Mouse (Mus musculus) heart, embryonic 10.5 days (tissue): ENCODE measurements around the gene Pygo1. TPM values are rescaled to one million over a fixed set of nuclear protein-coding genes. Genes with fewer than 3 reads are reported as not detected.

ENCODE experiments used
- DNase-seq: peaks from one replicate; pipeline ENCODE4 v3.0.0-alpha.2; 2017; ENCODE audit warnings: low spot score
- H3K27ac ChIP-seq: fragments of 300-500 bp; sonication (generic); 2 replicates; pipeline ENCODE4 v1.5.1; 2016; ENCODE audit warnings: mild to moderate bottlenecking
- H3K27me3 ChIP-seq: fragments of 300-500 bp; sonication (generic); 2 replicates; pipeline ENCODE4 v1.6.1; 2016; ENCODE audit warnings: mild to moderate bottlenecking; ENCODE audit not compliant: poor library complexity, insufficient read depth, severe bottlenecking
- H3K36me3 ChIP-seq: fragments of 300-500 bp; sonication (generic); 2 replicates; pipeline ENCODE4 v1.6.1; 2016; ENCODE audit warnings: mild to moderate bottlenecking, moderate library complexity
- H3K4me1 ChIP-seq: fragments of 300-500 bp; sonication (generic); 2 replicates; pipeline ENCODE4 v1.6.1; 2016; ENCODE audit warnings: mild to moderate bottlenecking
- H3K4me3 ChIP-seq: fragments of 300-500 bp; sonication (generic); 2 replicates; pipeline ENCODE4 v1.5.1; 2016; ENCODE audit warnings: mild to moderate bottlenecking, moderate library complexity
- H3K9me3 ChIP-seq: fragments of 300-500 bp; sonication (generic); 2 replicates; pipeline ENCODE4 v1.6.1; 2016; ENCODE audit warnings: mild to moderate bottlenecking, moderate library complexity
- WGBS: fragments of 180-500 bp; shearing (Covaris S2); methylation state at CpG from one replicate; pipeline ENCODE4 v1.1.7; 2016; 5-methylcytosine and 5-hydroxymethylcytosine counted together
- polyA plus RNA-seq: library from polyadenylated mRNA; unstranded; fragments of >200 nt; fragmentation: Nextera tagmentation; extraction: Ambion mirVana; gene quantifications from 2 replicates; pipeline ENCODE4 v1.2.1, GENCODE M21; 2016

Gene Pygo1
- polyA plus RNA-seq, 1 experiment from 2014 or later, result 2.2 TPM

DNA sequence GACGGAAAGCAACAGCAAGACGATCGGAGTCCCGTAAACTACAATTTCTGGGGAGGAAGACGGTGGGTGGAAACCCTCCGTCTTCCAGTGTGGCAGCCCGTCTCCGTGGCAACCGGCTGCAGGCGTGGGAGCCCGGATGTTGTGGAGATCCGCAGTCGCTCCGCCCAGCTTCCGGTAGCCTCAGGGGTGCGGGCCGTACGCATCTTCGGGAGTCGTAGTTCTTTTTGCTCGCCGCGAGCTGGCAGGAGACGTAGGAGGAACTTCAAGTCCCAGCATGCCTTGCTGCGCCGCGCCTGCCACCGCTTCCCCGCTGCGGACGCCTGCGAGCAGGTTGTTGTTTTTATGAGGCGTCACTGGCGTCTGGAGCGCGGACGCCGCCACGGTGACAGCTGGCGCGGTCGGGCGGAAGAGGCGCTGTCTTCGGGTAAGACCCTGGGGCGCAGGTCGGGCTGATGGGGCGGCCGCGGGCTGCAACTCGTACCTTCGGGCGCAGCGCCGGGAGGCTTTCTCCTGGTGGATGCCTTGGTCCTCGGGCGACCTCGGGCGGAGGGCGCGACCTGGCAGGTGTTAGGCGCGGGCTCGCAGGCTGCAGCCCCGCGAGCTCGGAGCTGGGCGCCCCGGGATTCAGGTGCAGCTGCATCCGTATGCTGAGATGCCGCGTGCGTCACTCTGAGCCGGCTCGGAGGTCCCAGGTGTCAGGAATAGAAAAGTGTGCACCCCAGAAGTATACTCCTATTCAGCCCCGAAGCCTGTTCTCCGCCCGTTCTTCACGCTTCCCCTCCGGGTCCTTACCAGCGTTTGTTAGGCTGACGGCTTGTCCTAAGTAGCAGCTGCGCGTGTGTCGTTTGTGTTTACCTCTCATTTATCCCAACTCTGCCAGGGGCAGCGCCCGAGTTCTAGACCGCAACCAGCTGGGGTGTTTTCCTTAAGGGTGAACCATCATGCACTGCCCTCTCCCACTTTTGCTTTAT lies 60.1 kb downstream of the Pygo1 start, which contains the start of the genes Ccpg1os and Ccpg1:
Gene Ccpg1os (minus strand): TSS at position 133 of the 971 bp plus-strand sequence.
Gene Ccpg1 (plus strand): TSS at position 180 of the 971 bp plus-strand sequence.
- WGBS, result under 1% methylated on average over 88 of the region's 88 CpGs
- H3K27ac ChIP-seq, result peak within 1 kb of the TSS; percentile 77

DNA sequence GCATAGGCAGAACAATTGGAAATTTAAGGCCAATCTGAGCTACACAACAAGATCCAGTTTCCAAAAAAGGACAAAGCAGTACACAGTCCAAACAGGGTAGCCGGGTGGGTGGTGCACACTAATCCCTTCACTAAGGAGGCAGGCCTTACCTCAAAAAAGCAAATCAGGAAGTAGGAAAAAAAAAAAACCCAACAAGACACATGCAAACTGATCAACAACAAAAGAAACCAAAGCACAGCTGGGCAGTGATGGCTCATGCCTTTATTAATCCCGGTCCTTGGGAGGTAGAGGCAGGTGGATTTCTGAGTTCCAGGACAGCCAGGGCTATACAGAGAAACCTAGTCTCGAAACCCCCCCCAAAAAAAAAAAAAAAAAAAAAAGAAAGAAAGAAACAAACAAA lies 62.3 kb downstream of the Pygo1 start:
- 69% methylated on average over 3 of the region's 3 CpGs for WGBS
- no peaks in the 10 kb centered on the region for H3K9me3 ChIP-seq
- H3K27ac ChIP-seq, result no peak overlapping the region
- H3K4me1 ChIP-seq, result peaks cover 11% of the 10 kb centered on the region
- H3K36me3 ChIP-seq, result no peaks in the 10 kb centered on the region
- DNase-seq, result no peak
- no peaks in the 10 kb centered on the region for H3K27me3 ChIP-seq
- H3K4me3 ChIP-seq, result no peak overlapping the region

More for the DNA sequence above, 60.1 kb downstream of the Pygo1 start, which contains the start of the genes Ccpg1os and Ccpg1:
- H3K9me3 ChIP-seq, result no peaks in the 10 kb centered on the region
- H3K36me3 ChIP-seq, result no peaks in the 10 kb centered on the region
- no peaks in the 10 kb centered on the region for H3K27me3 ChIP-seq
- peak within 1 kb of the TSS; percentile 91 for H3K4me3 ChIP-seq
- H3K4me1 ChIP-seq, result peaks cover 11% of the 10 kb centered on the region
- DNase-seq, result peak; percentile 99

GRCm38 (mm10) chr9:72988706-72989105 lies 63.3 kb downstream of the Pygo1 start:
- DNase-seq, result no peak
- Histone ChIP-seq H3K4me3 (no peak overlapping the region), H3K4me1 (peaks cover 11% of the 10 kb centered on the region), H3K27ac (no peak overlapping the region), H3K36me3 (no peaks in the 10 kb centered on the region), H3K9me3 (no peaks in the 10 kb centered on the region), H3K27me3 (no peaks in the 10 kb centered on the region)
- WGBS, result 72% methylated on average over 5 of the region's 5 CpGs

GRCm38 (mm10) chr9:72991420-72991819 lies 66.0 kb downstream of the Pygo1 start:
- Histone ChIP-seq H3K27ac (no peak overlapping the region), H3K4me1 (no peaks in the 10 kb centered on the region), H3K4me3 (no peak overlapping the region), H3K36me3 (no peaks in the 10 kb centered on the region), H3K9me3 (no peaks in the 10 kb centered on the region), H3K27me3 (no peaks in the 10 kb centered on the region)
- 94% methylated on average over 2 of the region's 2 CpGs for WGBS
- DNase-seq, result no peak

GRCm38 (mm10) chr9:72992576-72992975 lies 67.1 kb downstream of the Pygo1 start:
- Histone ChIP-seq H3K4me1 (no peaks in the 10 kb centered on the region), H3K27ac (no peak overlapping the region), H3K9me3 (no peaks in the 10 kb centered on the region), H3K4me3 (no peak overlapping the region), H3K27me3 (no peaks in the 10 kb centered on the region), H3K36me3 (no peaks in the 10 kb centered on the region)
- DNase-seq, result no peak
- 85% methylated on average over 5 of the region's 5 CpGs for WGBS

- H3K9me3 ChIP-seq, result no peaks in the 10 kb centered on the region
- no peaks in the 10 kb centered on the region for H3K4me1 ChIP-seq
- H3K36me3 ChIP-seq, result no peaks in the 10 kb centered on the region
- H3K27ac ChIP-seq, result no peak overlapping the region
- no peaks in the 10 kb centered on the region for H3K27me3 ChIP-seq
- no peak for DNase-seq
- H3K4me3 ChIP-seq, result no peak overlapping the region
Measured at GRCm38 (mm10) chr9:72996167-72996566, 70.7 kb downstream of the Pygo1 start.

DNA sequence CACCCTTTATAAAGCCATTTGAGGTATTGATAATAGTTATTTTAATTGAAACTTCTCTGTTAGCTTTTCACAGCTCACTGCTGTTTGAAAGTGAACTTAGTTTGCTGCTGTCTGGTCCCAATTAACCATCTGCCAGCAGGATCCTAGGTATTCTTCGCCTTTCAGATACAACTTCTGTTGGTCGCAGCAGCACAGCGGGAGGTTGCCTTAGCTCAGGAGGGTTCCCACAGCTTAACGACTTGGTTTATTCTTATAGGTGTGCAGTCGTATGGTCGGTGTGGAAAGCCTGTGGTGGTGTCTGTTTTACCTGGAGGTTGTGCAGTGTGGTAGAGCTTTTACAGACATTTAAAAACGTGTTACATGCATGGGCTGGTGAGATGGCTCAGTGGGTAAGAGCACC lies 71.4 kb downstream of the Pygo1 start:
- 63% methylated on average over 7 of the region's 7 CpGs for WGBS
- Histone ChIP-seq H3K9me3 (no peaks in the 10 kb centered on the region), H3K4me1 (no peaks in the 10 kb centered on the region), H3K4me3 (no peak overlapping the region), H3K27ac (no peak overlapping the region), H3K27me3 (no peaks in the 10 kb centered on the region), H3K36me3 (no peaks in the 10 kb centered on the region)
- no peak for DNase-seq

GRCm38 (mm10) chr9:73000487-73000886 lies 75.0 kb downstream of the Pygo1 start:
- no peaks in the 10 kb centered on the region for H3K27me3 ChIP-seq
- no peak overlapping the region for H3K4me3 ChIP-seq
- no peak for DNase-seq
- H3K27ac ChIP-seq, result no peak overlapping the region
- no peaks in the 10 kb centered on the region for H3K4me1 ChIP-seq
- no peaks in the 10 kb centered on the region for H3K9me3 ChIP-seq
- 64% methylated on average over 2 of the region's 2 CpGs for WGBS
- peaks cover under 1% of the 10 kb centered on the region; the same call in 1 of the 2 replicates for H3K36me3 ChIP-seq

- Histone ChIP-seq H3K27ac (no peak overlapping the region), H3K9me3 (no peaks in the 10 kb centered on the region), H3K27me3 (no peaks in the 10 kb centered on the region), H3K36me3 (peaks cover 9% of the 10 kb centered on the region; the same call in 1 of the 2 replicates), H3K4me1 (no peaks in the 10 kb centered on the region), H3K4me3 (no peak overlapping the region)
- 83% methylated on average over 13 of the region's 13 CpGs for WGBS
- no peak for DNase-seq
Measured at GRCm38 (mm10) chr9:73001314-73002011, 76.0 kb downstream of the Pygo1 start.

Other genes with a start within 250 kb of the Pygo1 start
- gene Prtg, start 118.8 kb upstream of the Pygo1 start, polyA plus RNA-seq, result 7.6 and 11.1 TPM in 2 replicates
- gene Dyx1c1, start 33.1 kb downstream of the Pygo1 start, polyA plus RNA-seq, result 0.59 and 1.1 TPM in 2 replicates
- not detected in 2 replicates for gene Gm44503, start 33.2 kb downstream of the Pygo1 start, polyA plus RNA-seq
- gene Ccpg1os, start 59.7 kb downstream of the Pygo1 start, polyA plus RNA-seq, result 11.5 and 12.9 TPM in 2 replicates
- 18.3 and 23.5 TPM in 2 replicates for gene Ccpg1, start 59.8 kb downstream of the Pygo1 start, polyA plus RNA-seq
- gene Pigb, start 114.7 kb downstream of the Pygo1 start, polyA plus RNA-seq, result 10.9 and 13.2 TPM in 2 replicates
- gene Rab27a, start 119.2 kb downstream of the Pygo1 start, polyA plus RNA-seq, result 3.5 and 5.3 TPM in 2 replicates
- gene Khdc3, start 176.2 kb downstream of the Pygo1 start, polyA plus RNA-seq, result not detected in 2 replicates
- gene Gm20509, start 176.8 kb downstream of the Pygo1 start, polyA plus RNA-seq, result not detected in 2 replicates
- gene Rsl24d1, start 187.8 kb downstream of the Pygo1 start, polyA plus RNA-seq, result 101 and 124 TPM in 2 replicates